Mouse (Mus musculus) intestine, postnatal 0 days (tissue): ENCODE measurements around the gene Tet1. TPM values are rescaled to one million over a fixed set of nuclear protein-coding genes. Genes with fewer than 3 reads are reported as not detected.

Source experiments
- ATAC-seq: fragments of 200-750 bp; cut with Nextera tagmentation; 2 replicates; pipeline ENCODE4 v1.8.0; 2017; ENCODE audit warnings: mild to moderate bottlenecking, moderate TSS enrichment, moderate library complexity
- H3K27ac ChIP-seq: fragments of 300-500 bp; sonication (generic); 2 replicates; pipeline ENCODE4 v1.5.1; 2014; ENCODE audit warnings: mild to moderate bottlenecking, low read depth, low read length, moderate library complexity
- H3K27me3 ChIP-seq: fragments of 300-500 bp; sonication (generic); replicated peaks from 2 replicates; pipeline ENCODE4 v1.6.1; 2014; ENCODE audit warnings: low read length, mixed read lengths; ENCODE audit not compliant: control insufficient read depth, insufficient read depth
- H3K36me3 ChIP-seq: fragments of 300-500 bp; sonication (generic); 2 replicates; pipeline ENCODE4 v1.6.1; 2014; ENCODE audit warnings: mild to moderate bottlenecking, moderate library complexity; ENCODE audit not compliant: control insufficient read depth, insufficient read depth
- H3K4me1 ChIP-seq: fragments of 300-500 bp; sonication (generic); replicated peaks from 2 replicates; pipeline ENCODE4 v1.6.1; 2014; ENCODE audit warnings: antibody characterized with exemption, low read length, mixed read lengths; ENCODE audit not compliant: control insufficient read depth, insufficient read depth
- H3K4me2 ChIP-seq: fragments of 300-500 bp; sonication (generic); replicated peaks from 2 replicates; pipeline ENCODE4 v1.6.1; 2014; ENCODE audit warnings: low read depth, mild to moderate bottlenecking, moderate library complexity
- H3K4me3 ChIP-seq: fragments of 300-500 bp; sonication (generic); 2 replicates; pipeline ENCODE4 v1.5.1; 2014; ENCODE audit warnings: low read depth, low read length
- H3K9ac ChIP-seq: fragments of 300-500 bp; sonication (generic); 2 replicates; pipeline ENCODE4 v1.6.1; 2014; ENCODE audit warnings: mild to moderate bottlenecking, low read depth, low read length
- H3K9me3 ChIP-seq: fragments of 300-500 bp; sonication (generic); 2 replicates; pipeline ENCODE4 v1.6.1; 2016; ENCODE audit warnings: mixed run types; ENCODE audit not compliant: control insufficient read depth
- CTCF ChIP-seq: sonication (generic); IDR thresholded peaks from 2 replicates; pipeline ENCODE4 v1.5.1; 2016; ENCODE audit warnings: low read depth, mild to moderate bottlenecking, control low read depth, antibody characterized with exemption, moderate library complexity
- WGBS: fragments of 180-500 bp; shearing (Covaris S2); extraction: QIAGEN DNeasy Blood & Tissue Kit; methylation state at CpG from one replicate; pipeline ENCODE4 v1.1.7; 2014; 5-methylcytosine and 5-hydroxymethylcytosine counted together
- polyA plus RNA-seq: library from polyadenylated mRNA; unstranded; fragments of >200 nt; fragmentation: Nextera tagmentation; extraction: Ambion mirVana; gene quantifications from 2 replicates; pipeline ENCODE4 v1.2.1, GENCODE M21; 2015

Tet1 gene
- polyA plus RNA-seq, 1 experiment from 2014 or later = 3.0 TPM

DNA sequence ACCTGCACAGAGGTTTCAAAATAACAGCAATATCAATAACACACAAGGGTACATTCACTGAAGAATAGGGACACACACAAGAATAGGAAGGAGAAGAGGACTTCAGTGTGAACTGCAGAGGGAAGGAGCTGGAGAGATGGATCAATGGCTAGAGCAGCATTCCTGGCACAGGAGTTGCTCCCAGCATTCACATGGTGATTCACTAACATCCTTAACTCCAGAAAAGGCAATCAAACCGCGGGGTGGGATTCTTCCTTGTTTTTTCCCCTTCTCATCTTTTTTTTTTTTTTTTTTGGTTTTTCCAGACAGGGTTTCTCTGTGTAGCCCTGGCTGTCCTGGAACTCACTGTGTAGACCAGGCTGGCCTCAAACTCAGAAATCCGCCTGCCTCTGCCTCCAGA is 14.3 kb downstream of the Tet1 start:
- Histone ChIP-seq H3K4me2 (no peak overlapping the region), H3K27ac (no peak overlapping the region), H3K36me3 (no peaks in the 10 kb centered on the region), H3K4me3 (no peak overlapping the region), H3K27me3 (no peaks in the 10 kb centered on the region), H3K4me1 (no peaks in the 10 kb centered on the region), H3K9ac (no peak overlapping the region), H3K9me3 (no peaks in the 10 kb centered on the region)
- WGBS = 70% methylated on average over 3 of the region's 3 CpGs
- ATAC-seq = no peak
- no peak for TF ChIP-seq CTCF

DNA sequence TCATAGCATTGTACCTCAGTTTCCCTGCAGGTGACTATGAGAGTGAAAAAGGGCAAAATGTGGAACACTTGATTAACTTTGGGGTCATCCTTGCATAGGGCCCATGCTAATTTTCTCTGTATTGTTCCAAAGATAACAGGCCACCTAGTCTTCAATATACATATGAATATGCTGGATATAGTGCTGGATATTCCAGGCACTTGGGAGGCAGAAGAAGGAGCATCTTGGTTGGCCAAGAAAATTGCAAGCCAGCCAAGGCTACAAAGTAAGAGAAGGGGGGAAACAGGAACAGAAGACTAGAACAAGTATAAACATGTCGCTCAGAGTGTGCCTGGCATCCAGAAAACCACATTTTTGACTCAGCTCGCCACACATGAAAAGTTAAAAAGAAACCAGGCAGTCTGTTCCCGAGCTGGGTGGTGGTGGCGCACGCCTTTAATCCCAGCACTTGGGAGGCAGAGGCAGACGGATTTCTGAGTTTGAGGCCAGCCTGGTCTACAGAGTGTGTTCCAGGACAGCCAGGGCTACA is 15.4 kb downstream of the Tet1 start:
- Histone ChIP-seq H3K27me3 (no peaks in the 10 kb centered on the region), H3K36me3 (no peaks in the 10 kb centered on the region), H3K27ac (no peak overlapping the region), H3K4me2 (no peak overlapping the region), H3K4me1 (no peaks in the 10 kb centered on the region), H3K9me3 (no peaks in the 10 kb centered on the region), H3K4me3 (no peak overlapping the region), H3K9ac (no peak overlapping the region)
- no peak for ATAC-seq
- no peak for TF ChIP-seq CTCF
- WGBS = 62% methylated on average over 6 of the region's 6 CpGs

DNA sequence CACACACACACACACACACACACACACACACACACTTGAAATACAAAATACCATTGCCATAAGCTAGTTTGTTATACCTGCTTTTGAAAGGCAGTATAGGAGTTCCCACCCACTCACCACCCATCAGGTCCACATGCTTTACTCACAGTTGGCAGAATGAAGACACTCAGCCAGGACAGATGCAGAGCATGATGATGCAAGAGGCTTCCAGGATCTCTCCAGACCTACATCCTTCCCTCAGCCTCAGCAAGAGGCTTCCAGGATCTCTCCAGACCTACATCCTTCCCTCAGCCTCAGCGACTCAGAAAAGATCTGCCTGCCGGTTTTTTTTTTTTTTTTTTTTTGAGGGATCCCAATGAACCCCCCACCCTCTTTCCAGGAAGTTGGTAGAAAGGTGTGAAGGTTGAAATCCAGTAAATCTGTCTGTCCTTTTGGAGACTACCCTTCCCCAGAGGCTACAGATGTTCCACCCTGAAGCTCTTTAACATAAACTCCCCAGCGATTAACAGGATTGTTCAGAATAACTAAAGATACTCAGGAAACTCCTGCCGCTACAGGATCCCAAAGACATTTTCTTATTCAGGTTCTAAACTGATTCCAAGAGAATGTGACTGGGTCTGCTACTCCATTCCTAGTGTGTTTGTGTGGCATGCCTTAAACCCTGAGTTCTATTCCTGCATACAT is 16.1 kb downstream of the Tet1 start:
- Histone ChIP-seq H3K36me3 (no peaks in the 10 kb centered on the region), H3K27ac (no peak overlapping the region), H3K4me3 (no peak overlapping the region), H3K9me3 (no peaks in the 10 kb centered on the region), H3K27me3 (no peaks in the 10 kb centered on the region), H3K9ac (no peak overlapping the region), H3K4me2 (no peak overlapping the region), H3K4me1 (no peaks in the 10 kb centered on the region)
- no peak for TF ChIP-seq CTCF
- 34% methylated on average over 4 of the region's 4 CpGs for WGBS
- ATAC-seq = no peak

DNA sequence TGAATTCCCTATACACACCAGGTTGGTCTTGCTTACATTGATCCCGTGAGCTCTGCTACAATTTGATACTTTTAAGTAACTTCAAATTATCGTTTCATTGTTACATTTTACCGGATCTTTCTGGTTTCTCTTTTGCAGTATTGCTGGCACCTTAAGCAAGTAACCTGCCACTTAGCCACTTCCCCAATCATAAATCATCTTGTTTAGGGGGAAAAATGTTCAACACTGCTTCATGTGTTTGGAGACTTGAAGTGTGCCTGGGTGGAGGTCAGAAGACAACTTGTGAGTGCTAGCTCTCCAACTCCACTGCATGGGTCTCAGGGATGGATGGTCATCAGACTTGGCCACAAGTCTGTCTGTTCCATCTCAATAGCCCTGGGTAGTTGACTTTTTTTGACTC is 17.8 kb downstream of the Tet1 start:
- peaks cover 3% of the 10 kb centered on the region; the same call in 1 of the 2 replicates for H3K4me1 ChIP-seq
- H3K9me3 ChIP-seq = no peaks in the 10 kb centered on the region
- WGBS = 79% methylated on average over 3 of the region's 3 CpGs
- H3K27ac ChIP-seq = no peak overlapping the region
- H3K4me2 ChIP-seq = no peak overlapping the region
- no peak overlapping the region for H3K9ac ChIP-seq
- peaks cover 7% of the 10 kb centered on the region; the same call in 1 of the 2 replicates for H3K27me3 ChIP-seq
- H3K4me3 ChIP-seq = no peak overlapping the region
- no peak for ATAC-seq
- TF ChIP-seq CTCF = no peak
- no peaks in the 10 kb centered on the region for H3K36me3 ChIP-seq

DNA sequence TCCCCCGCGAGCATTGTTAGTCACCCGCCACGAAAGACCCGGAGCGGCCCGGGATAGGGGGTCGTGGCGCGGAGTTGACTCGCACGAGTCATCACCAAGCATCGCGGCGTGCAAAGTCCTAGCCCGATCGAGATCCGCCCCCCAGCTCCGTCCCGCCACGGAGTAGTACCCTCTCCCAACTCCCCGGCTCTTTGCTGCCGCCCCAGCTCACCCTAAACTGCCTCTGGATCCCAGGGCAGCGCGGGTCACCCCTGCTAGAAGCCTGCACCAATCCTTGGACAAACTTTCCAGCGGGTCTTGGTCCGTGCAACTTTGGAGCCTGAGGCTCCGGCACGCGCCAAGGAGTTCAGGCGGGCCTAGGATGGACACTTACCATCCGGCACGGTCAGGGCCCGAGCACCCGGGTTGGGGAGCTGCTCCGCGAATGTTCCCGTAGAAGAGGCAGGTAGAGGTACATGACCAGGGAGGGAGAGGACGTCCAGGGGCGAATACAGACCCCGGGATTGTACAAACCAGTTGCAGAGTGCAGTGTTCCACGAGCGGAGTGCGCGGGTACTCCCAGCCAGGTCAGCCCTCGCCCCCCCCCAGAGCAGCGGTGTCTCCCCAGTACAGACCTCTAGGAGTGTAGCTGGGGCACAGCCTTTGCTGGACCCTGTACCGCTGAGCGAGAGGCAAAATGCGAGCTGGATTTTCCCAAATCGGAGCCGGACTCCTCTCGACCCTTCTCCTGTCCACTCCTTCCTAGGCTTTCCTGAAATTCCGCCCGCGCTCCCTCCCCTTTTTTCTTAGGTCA is 21.8 kb downstream of the Tet1 start:
- H3K27ac ChIP-seq = no peak overlapping the region
- TF ChIP-seq CTCF = no peak
- peak overlapping the region; percentile 56 for H3K4me3 ChIP-seq
- H3K9ac ChIP-seq = peak overlapping the region; percentile 51
- under 1% methylated on average over 56 of the region's 56 CpGs for WGBS
- peaks cover 3% of the 10 kb centered on the region; the same call in 1 of the 2 replicates for H3K4me1 ChIP-seq
- ATAC-seq = peak; percentile 61
- no peaks in the 10 kb centered on the region for H3K36me3 ChIP-seq
- peak overlapping the region; percentile 93 for H3K4me2 ChIP-seq
- H3K9me3 ChIP-seq = no peaks in the 10 kb centered on the region
- peaks cover 7% of the 10 kb centered on the region; the same call in 1 of the 2 replicates for H3K27me3 ChIP-seq
